Mouse (Mus musculus) hindbrain, embryonic 15.5 days (tissue): ENCODE measurements at regions not wholly inside any gene's neighbourhood (a gene's known extent, or its start where the extent isn't known, plus 50 kb on each side); places are given as distances from the start of the nearest gene placed in this dataset.
A peak's percentile ranks its signal among the peaks of the same experiment; 100 is the strongest.

Experiments used
- ATAC-seq: fragments of 200-750 bp; cut with Nextera tagmentation; 2 replicates; pipeline ENCODE4 v1.8.0; 2017; ENCODE audit warnings: low read depth, moderate number of reproducible peaks, moderate TSS enrichment; ENCODE audit not compliant: low FRiP score
- H3K27ac ChIP-seq: fragments of 300-500 bp; sonication (generic); replicated peaks from 2 replicates; pipeline ENCODE4 v1.5.1; 2015; ENCODE audit warnings: mild to moderate bottlenecking, inconsistent platforms
- H3K27me3 ChIP-seq: fragments of 300-500 bp; sonication (generic); 2 replicates; pipeline ENCODE4 v1.6.1; 2015; ENCODE audit warnings: control low read depth, inconsistent platforms
- H3K36me3 ChIP-seq: fragments of 300-500 bp; sonication (generic); 2 replicates; pipeline ENCODE4 v1.6.1; 2015; ENCODE audit warnings: control low read depth, inconsistent platforms
- H3K4me1 ChIP-seq: fragments of 300-500 bp; sonication (generic); replicated peaks from 2 replicates; pipeline ENCODE4 v1.6.1; 2015; ENCODE audit warnings: control low read depth, inconsistent platforms
- H3K4me2 ChIP-seq: fragments of 300-500 bp; sonication (generic); 2 replicates; pipeline ENCODE4 v1.6.1; 2015; ENCODE audit warnings: moderate library complexity, mild to moderate bottlenecking, inconsistent platforms
- H3K4me3 ChIP-seq: fragments of 300-500 bp; sonication (generic); 2 replicates; pipeline ENCODE4 v1.5.1; 2015; ENCODE audit warnings: mild to moderate bottlenecking, inconsistent platforms
- H3K9ac ChIP-seq: fragments of 300-500 bp; sonication (generic); 2 replicates; pipeline ENCODE4 v1.6.1; 2015; ENCODE audit warnings: inconsistent platforms
- H3K9me3 ChIP-seq: fragments of 300-500 bp; sonication (generic); 2 replicates; pipeline ENCODE4 v1.6.1; 2016; ENCODE audit warnings: control low read depth, inconsistent platforms
- WGBS: fragments of 180-500 bp; shearing (Covaris S2); methylation state at CpG from one replicate; pipeline ENCODE4 v1.1.7; 2015; 5-methylcytosine and 5-hydroxymethylcytosine counted together

DNA sequence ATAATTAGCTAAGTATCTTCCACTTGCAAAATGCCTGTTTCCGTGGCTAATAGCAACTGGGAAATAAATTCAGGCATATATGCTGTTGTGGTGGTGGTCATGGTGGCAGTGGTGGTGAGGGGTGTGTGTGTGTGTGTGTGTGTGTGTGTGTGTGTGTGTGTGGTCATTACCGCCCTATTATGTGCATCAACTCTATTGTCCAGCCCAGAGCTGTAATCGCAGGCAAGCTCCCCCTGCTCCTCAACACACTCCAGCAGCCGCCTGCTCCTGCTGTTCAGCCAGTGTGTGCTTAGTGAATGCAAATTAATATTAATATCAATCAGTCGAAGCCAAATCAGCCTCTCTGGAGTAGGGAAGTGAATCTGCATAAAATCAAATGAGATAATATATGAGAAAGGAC, 152.9 kb upstream of the Zic3 start:
- no peaks in the 10 kb centered on the region for H3K27me3 ChIP-seq
- no peak overlapping the region for H3K4me2 ChIP-seq
- no peak overlapping the region for H3K9ac ChIP-seq
- peak; percentile 51; the same call in 1 of the 2 replicates for ATAC-seq
- no peaks in the 10 kb centered on the region for H3K36me3 ChIP-seq
- H3K27ac ChIP-seq: no peak overlapping the region
- 46% methylated on average over 5 of the region's 5 CpGs for WGBS
- no peaks in the 10 kb centered on the region for H3K4me1 ChIP-seq
- H3K9me3 ChIP-seq: no peaks in the 10 kb centered on the region
- H3K4me3 ChIP-seq: no peak overlapping the region

- peaks cover 8% of the 10 kb centered on the region for H3K27me3 ChIP-seq
- ATAC-seq: no peak
Measured at GRCm38 (mm10) chrX:57916705-57917104, 105.8 kb upstream of the Zic3 start.

DNA sequence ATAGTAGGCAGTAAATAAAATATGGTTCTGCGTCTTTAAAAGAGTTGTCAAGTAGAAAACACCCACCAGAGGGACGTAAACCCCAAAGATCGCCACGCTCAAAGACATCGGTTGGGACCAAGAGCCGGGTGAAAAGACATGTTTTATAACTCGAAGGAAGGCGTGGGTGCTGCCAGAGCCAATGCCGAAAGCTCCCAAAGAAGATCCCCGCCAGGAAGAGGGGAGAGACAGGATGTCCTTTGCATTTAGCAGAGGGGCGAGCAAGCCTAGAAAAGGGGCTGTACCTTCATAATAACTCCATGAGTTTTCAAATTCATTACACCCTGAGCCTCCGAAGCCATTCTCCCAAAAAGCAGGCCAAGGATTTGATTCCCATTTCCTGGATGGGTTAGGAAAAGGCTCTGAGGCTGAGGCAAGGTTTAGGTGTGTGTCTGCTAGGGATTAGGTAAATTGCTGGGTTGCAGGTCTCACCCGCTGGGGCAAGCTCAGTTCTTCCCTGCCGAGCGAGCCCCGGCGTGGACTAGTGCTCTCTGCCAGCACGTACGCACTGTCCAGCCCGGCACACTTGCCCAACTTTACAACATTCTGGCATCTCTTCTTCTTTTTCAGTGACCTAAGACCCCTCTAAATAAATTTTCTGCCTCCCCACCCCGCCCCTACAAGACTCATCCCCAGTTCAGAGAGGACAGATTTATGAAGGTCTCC, 104.9 kb upstream of the Zic3 start:
- Histone ChIP-seq H3K27ac (no peak overlapping the region), H3K9me3 (no peaks in the 10 kb centered on the region), H3K4me3 (no peak overlapping the region), H3K9ac (no peak overlapping the region), H3K36me3 (no peaks in the 10 kb centered on the region), H3K27me3 (peaks cover 8% of the 10 kb centered on the region), H3K4me1 (no peaks in the 10 kb centered on the region), H3K4me2 (peak overlapping the region; percentile 25; the same call in 1 of the 2 replicates)
- 27% methylated on average over 21 of the region's 21 CpGs for WGBS
- ATAC-seq: no peak

More at GRCm38 (mm10) chrX:57916705-57917104, 105.8 kb upstream of the Zic3 start:
- Histone ChIP-seq H3K4me1 (no peaks in the 10 kb centered on the region), H3K4me3 (no peak overlapping the region), H3K4me2 (peak overlapping the region; percentile 25), H3K9me3 (no peaks in the 10 kb centered on the region), H3K36me3 (no peaks in the 10 kb centered on the region), H3K9ac (no peak overlapping the region), H3K27ac (no peak overlapping the region)
- WGBS: 21% methylated on average over 11 of the region's 11 CpGs

GRCm38 (mm10) chrX:57918181-57919115, 104.1 kb upstream of the Zic3 start:
- no peaks in the 10 kb centered on the region for H3K9me3 ChIP-seq
- H3K4me1 ChIP-seq: no peaks in the 10 kb centered on the region
- ATAC-seq: no peak
- H3K4me3 ChIP-seq: no peak overlapping the region
- peaks cover 13% of the 10 kb centered on the region for H3K27me3 ChIP-seq
- H3K27ac ChIP-seq: no peak overlapping the region
- 20% methylated on average over 25 of the region's 25 CpGs for WGBS
- no peak overlapping the region for H3K9ac ChIP-seq
- no peak overlapping the region for H3K4me2 ChIP-seq
- H3K36me3 ChIP-seq: no peaks in the 10 kb centered on the region

- no peak overlapping the region for H3K27ac ChIP-seq
Measured at GRCm38 (mm10) chrX:57919886-57920285, 102.6 kb upstream of the Zic3 start.

DNA sequence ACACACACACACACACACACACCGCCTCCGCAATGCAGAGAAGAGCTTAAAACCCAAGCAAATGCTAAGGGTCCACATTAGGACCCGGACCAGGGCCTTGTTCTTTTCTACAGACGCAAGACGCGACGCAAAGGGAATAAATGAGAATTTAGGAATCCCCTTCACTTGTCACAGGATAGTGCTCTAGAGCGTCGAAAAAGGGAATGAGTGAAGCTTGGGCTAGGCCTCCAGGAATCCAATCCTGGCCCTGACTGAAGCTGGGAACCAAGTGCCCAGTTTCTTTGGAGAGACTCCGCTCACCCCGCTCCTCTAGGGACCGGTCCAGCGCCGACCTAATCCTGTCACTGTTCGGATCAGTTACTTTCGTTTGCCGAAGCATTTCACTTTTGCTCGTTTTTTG, 102.1 kb upstream of the Zic3 start:
- no peak for ATAC-seq
- 31% methylated on average over 18 of the region's 18 CpGs for WGBS
- Histone ChIP-seq H3K9ac (no peak overlapping the region), H3K4me2 (peak overlapping the region; percentile 38), H3K36me3 (no peaks in the 10 kb centered on the region), H3K9me3 (no peaks in the 10 kb centered on the region), H3K4me3 (no peak overlapping the region), H3K4me1 (no peaks in the 10 kb centered on the region), H3K27ac (peak overlapping the region; percentile 11; the same call in 1 of the 2 replicates), H3K27me3 (peaks cover 13% of the 10 kb centered on the region)

More at GRCm38 (mm10) chrX:57919886-57920285, 102.6 kb upstream of the Zic3 start:
- H3K4me3 ChIP-seq: no peak overlapping the region
- H3K4me1 ChIP-seq: no peaks in the 10 kb centered on the region
- no peaks in the 10 kb centered on the region for H3K9me3 ChIP-seq
- H3K36me3 ChIP-seq: no peaks in the 10 kb centered on the region
- no peak for ATAC-seq
- H3K9ac ChIP-seq: no peak overlapping the region
- H3K4me2 ChIP-seq: peak overlapping the region; percentile 38
- 23% methylated on average over 16 of the region's 17 CpGs for WGBS
- H3K27me3 ChIP-seq: peaks cover 13% of the 10 kb centered on the region

DNA sequence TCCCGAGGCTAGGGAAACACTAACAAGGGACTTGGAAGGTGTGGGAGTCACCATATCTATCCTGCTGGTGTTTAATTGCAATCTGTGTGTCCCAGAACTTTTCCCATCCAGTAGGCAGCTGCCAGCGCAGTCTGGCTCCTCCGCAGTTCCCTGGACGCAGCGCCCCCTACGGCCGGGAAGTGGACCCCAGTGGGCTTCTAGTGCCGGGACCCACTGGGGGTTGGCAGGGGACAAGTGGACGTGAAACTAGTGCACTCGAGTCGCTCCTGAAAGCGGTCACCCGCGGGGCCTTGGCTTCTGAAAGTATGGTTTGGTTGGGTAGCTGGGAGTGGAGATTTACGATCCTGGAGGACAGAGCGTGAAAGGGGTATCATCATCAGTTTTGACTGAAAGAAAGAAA, 101.2 kb upstream of the Zic3 start:
- H3K27me3 ChIP-seq: peaks cover 13% of the 10 kb centered on the region
- 18% methylated on average over 16 of the region's 16 CpGs for WGBS
- no peaks in the 10 kb centered on the region for H3K9me3 ChIP-seq
- H3K9ac ChIP-seq: no peak overlapping the region
- no peak overlapping the region for H3K27ac ChIP-seq
- peak overlapping the region; percentile 38 for H3K4me2 ChIP-seq
- ATAC-seq: no peak
- H3K4me3 ChIP-seq: no peak overlapping the region
- H3K4me1 ChIP-seq: no peaks in the 10 kb centered on the region
- no peaks in the 10 kb centered on the region for H3K36me3 ChIP-seq

- H3K4me3 ChIP-seq: peak overlapping the region; percentile 12
- WGBS: 17% methylated on average over 25 of the region's 25 CpGs
- no peaks in the 10 kb centered on the region for H3K4me1 ChIP-seq
- H3K4me2 ChIP-seq: peak overlapping the region; percentile 38
- no peaks in the 10 kb centered on the region for H3K36me3 ChIP-seq
- ATAC-seq: no peak
- no peak overlapping the region for H3K9ac ChIP-seq
- H3K27me3 ChIP-seq: peaks cover 13% of the 10 kb centered on the region
- no peak overlapping the region for H3K27ac ChIP-seq
- H3K9me3 ChIP-seq: no peaks in the 10 kb centered on the region
Measured at GRCm38 (mm10) chrX:57921821-57922449, 100.6 kb upstream of the Zic3 start.

GRCm38 (mm10) chrX:57923836-57924235, 98.7 kb upstream of the Zic3 start:
- Histone ChIP-seq H3K4me3 (no peak overlapping the region), H3K27me3 (peaks cover 13% of the 10 kb centered on the region), H3K4me2 (no peak overlapping the region), H3K9me3 (no peaks in the 10 kb centered on the region), H3K4me1 (no peaks in the 10 kb centered on the region), H3K9ac (no peak overlapping the region), H3K27ac (no peak overlapping the region), H3K36me3 (no peaks in the 10 kb centered on the region)
- no peak for ATAC-seq
- 36% methylated on average over 5 of the region's 5 CpGs for WGBS

GRCm38 (mm10) chrX:57935621-57936020, 86.9 kb upstream of the Zic3 start:
- Histone ChIP-seq H3K27me3 (no peaks in the 10 kb centered on the region), H3K4me3 (no peak overlapping the region), H3K9ac (no peak overlapping the region), H3K4me1 (no peaks in the 10 kb centered on the region), H3K27ac (no peak overlapping the region), H3K36me3 (no peaks in the 10 kb centered on the region), H3K9me3 (no peaks in the 10 kb centered on the region), H3K4me2 (no peak overlapping the region)
- no peak for ATAC-seq
- 59% methylated on average over 3 of the region's 3 CpGs for whole genome bisulfite sequencing

- H3K4me1 ChIP-seq: no peaks in the 10 kb centered on the region
- H3K27ac ChIP-seq: no peak overlapping the region
- ATAC-seq: no peak
- no peak overlapping the region for H3K4me2 ChIP-seq
- no peak overlapping the region for H3K4me3 ChIP-seq
- no peaks in the 10 kb centered on the region for H3K27me3 ChIP-seq
- H3K36me3 ChIP-seq: no peaks in the 10 kb centered on the region
- H3K9ac ChIP-seq: no peak overlapping the region
- 36% methylated on average over 6 of the region's 6 CpGs for WGBS
- H3K9me3 ChIP-seq: no peaks in the 10 kb centered on the region
Measured at GRCm38 (mm10) chrX:57938248-57938836, 84.2 kb upstream of the Zic3 start.
